Mouse (Mus musculus) forelimb bud, embryonic 11.5 days (tissue): ENCODE measurements around the gene Irx6.

Experiments used
- DNase-seq: peaks from one replicate; pipeline ENCODE4 v3.0.0-alpha.2; 2012; ENCODE audit warnings: low read depth, low spot score

Gene Irx6

DNA sequence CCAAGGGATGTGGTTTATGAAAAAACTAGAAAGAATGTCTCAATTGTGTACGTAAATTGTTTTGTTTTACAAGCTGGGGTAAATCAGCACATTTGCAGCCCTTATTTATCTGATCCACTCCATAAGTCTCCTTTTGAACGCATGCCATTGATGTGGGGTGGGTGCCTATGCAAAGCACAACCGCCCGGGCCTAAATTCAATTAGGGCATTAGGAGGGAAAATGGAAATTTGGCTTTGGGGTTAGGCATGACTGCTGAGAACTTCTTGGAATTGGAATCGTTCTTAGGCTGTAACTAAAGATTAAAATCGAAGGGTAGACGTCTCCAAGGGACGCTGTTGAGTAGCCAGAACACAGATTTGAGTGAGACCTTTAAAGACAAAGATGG, 47.8 kb downstream of the Irx6 start:
- DNase-seq: no peak

DNA sequence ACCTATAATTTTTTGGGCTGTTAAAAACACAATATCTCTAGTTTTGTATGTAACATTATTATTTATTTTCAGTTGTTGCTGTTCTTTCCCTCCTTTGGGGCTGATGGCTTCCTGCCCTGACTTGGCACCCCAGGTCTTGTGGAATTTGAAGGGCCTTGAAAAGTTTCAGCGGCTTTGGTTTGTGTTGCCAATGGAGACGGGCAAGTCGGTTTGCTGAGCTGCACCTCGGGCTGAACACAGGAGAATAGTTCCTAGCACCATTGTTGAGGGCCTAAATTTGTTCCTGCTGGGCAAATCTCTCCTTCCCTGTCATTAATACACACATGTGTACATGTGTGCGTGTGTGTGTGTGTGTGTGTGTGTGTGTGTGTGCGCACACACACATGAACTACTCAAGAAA, 49.2 kb downstream of the Irx6 start:
- DNase-seq: peak; percentile 28

DNA sequence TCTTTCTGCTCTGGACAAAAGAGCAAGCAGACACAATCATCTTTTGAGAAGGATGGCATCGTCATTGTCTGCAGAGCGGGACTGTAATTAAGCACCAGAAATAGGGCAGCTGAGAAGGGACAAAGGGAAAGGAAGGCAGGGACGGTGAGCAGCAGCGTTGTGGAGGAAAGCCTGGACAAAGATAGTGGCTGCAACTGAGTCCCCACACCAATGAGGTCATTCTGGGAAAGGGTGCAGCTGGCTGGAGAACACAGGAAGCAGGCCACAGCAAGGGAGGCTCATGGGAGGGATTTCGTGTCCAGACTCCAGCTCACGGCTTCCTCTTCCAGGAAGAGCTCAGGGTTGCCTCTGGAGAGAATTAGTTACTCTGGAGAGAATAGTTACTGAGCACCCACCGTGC, 49.9 kb downstream of the Irx6 start:
- DNase-seq: no peak

DNA sequence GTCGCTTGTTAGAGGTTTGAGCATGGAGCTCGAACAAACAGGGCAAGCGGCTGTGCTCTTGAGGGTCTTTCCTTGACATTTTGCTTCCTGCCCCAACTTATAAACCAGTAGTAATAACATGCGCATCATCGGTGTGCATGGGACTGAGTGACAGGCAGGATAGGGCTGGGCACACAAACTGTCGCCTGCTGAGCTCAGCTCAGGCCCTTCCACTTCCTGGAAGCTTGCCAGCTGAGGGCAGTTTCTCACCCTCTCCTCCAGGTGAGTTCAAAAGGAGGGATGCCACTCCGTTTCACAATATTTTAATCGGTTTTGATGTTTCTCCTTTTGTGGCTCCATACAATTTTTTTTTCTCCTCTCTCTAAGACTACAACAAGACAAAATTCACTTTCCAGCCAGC, 50.3 kb downstream of the Irx6 start:
- no peak for DNase-seq
